Mouse (Mus musculus) adrenal gland, postnatal 36 days (tissue): ENCODE measurements around the gene Gm19935. TPM values are rescaled to one million over a fixed set of nuclear protein-coding genes. Genes with fewer than 3 reads are reported as not detected.

ENCODE experiments used
- DNase-seq, 2 experiments: peaks; one replicate each; pipeline ENCODE4 v3.0.0; 2021; ENCODE audit warnings: mixed read lengths in 1 of 2
- microRNA-seq: library from miRNA; unstranded; fragments of <30 nt; microRNA quantifications from one replicate; pipeline ENCODE4 v1.2.0, GENCODE M21; 2021
- total RNA-seq, 2 experiments: library from RNA; stranded (reverse); gene quantifications; 2 replicates each; pipeline ENCODE4 v1.2.3; 2021

The Gm19935 gene
- total RNA-seq, 2 experiments from 2014 or later = not detected

GRCm38 (mm10) chr8:90829825-90830224, 12.6 kb upstream of the Gm19935 start:
- DNase-seq = no peak

GRCm38 (mm10) chr8:90828987-90829740, 12.0 kb upstream of the Gm19935 start:
- DNase-seq = no peak

GRCm38 (mm10) chr8:90828181-90828986, 11.2 kb upstream of the Gm19935 start, which contains the start of gene Chd9:
Chd9 (plus strand) TSS chr8:90828352.
- DNase-seq = peak; percentile 97

- DNase-seq = no peak
These were observed 8.3 kb upstream of the Gm19935 start for GRCm38 (mm10) chr8:90825459-90825871.

GRCm38 (mm10) chr8:90822443-90822842, 5.2 kb upstream of the Gm19935 start:
- DNase-seq = peak; percentile 17 to 30

GRCm38 (mm10) chr8:90820321-90820696, 3.1 kb upstream of the Gm19935 start:
- no peak for DNase-seq

GRCm38 (mm10) chr8:90819561-90820320, 2.5 kb upstream of the Gm19935 start:
- no peak for DNase-seq

- DNase-seq = no peak
These were observed 921 bp downstream of the Gm19935 start for GRCm38 (mm10) chr8:90816061-90816882.

- DNase-seq = no peak
These were observed 3.4 kb downstream of the Gm19935 start for GRCm38 (mm10) chr8:90813602-90814320.

- DNase-seq = no peak
These were observed 17.7 kb downstream of the Gm19935 start for GRCm38 (mm10) chr8:90799473-90799872.

GRCm38 (mm10) chr8:90794990-90795861, 22.0 kb downstream of the Gm19935 start:
- peak; percentile 66 to 82 for DNase-seq

GRCm38 (mm10) chr8:90793710-90794109, 23.5 kb downstream of the Gm19935 start:
- DNase-seq = peak; percentile 72 to 82

GRCm38 (mm10) chr8:90791616-90792015, 25.6 kb downstream of the Gm19935 start:
- DNase-seq = no peak

GRCm38 (mm10) chr8:90769791-90770190, 47.4 kb downstream of the Gm19935 start:
- no peak for DNase-seq

Small RNA genes within 50 kb of the gene (microRNA-seq; reads per million reads assigned to microRNA genes)
- gene Gm44382 = not detected

Other genes with a start within 250 kb of the Gm19935 start
- gene Chd9, start 11.0 kb upstream of the Gm19935 start, total RNA-seq = 10 to 100 TPM; 68.7 to 93.5 TPM